Mouse (Mus musculus) brain, embryonic 14.5 days (tissue): Measurements from ENCODE around the gene Card19.

Experiments used
- CTCF ChIP-seq: fragments of 200-500 bp; IDR thresholded peaks from 2 replicates; pipeline ENCODE4 v1.5.1; 2012; ENCODE audit warnings: inconsistent platforms, mild to moderate bottlenecking, moderate library complexity, borderline replicate concordance; ENCODE audit not compliant: insufficient read depth, insufficient read length; ENCODE audit errors: extremely low read depth
- POLR2A ChIP-seq: fragments of 200-500 bp; IDR thresholded peaks from 2 replicates; pipeline ENCODE4 v1.6.1; 2012; ENCODE audit warnings: mild to moderate bottlenecking, inconsistent platforms, borderline replicate concordance; ENCODE audit not compliant: poor library complexity, insufficient read depth, insufficient read length, severe bottlenecking; ENCODE audit errors: extremely low read depth

DNA sequence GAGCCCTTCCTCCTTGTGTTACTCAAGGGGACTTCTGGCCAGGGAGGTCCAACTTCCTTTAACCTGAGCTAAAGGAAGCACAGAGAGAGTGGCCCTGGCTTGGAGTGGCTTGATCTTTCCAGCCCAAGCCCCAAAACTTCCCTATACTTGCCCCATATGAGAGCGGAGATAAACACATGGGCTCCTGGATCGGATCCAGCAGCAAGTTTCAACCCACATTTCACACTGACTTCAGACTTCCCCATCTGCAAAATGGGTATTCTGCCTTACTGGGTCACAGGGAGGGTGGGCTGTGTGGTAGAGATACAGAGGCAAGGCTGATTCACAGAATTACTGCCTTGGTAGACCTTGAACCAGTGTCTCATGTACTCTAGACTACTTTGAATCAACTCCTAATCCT lies 27.7 kb upstream of the Card19 start:
- TF ChIP-seq POLR2A (no peak), CTCF (no peak)
